Mouse (Mus musculus): Measurements from ENCODE around the gene Hltf. TPM values are rescaled to one million over a fixed set of nuclear protein-coding genes. Genes with fewer than 3 reads are reported as not detected.
"Not testable (repeated sequence)": the region's sequence is repeated elsewhere in the genome, so short reads cannot be mapped to it uniquely, and the experiment has no call there.

The Hltf gene
- 10 to 100 TPM; 22.9 to 26.9 TPM for total RNA-seq (2021)
- long read RNA-seq, experiment 1, full-length matches to known transcripts = 4 of 9 reads
- long read RNA-seq, experiment 1, partial matches to known transcripts = 2 of 9 reads
- long read RNA-seq, experiment 1, other reads (novel, unspliced or antisense) = 3 of 9 reads
- long read RNA-seq, experiment 2, full-length matches to known transcripts = 9 of 20 reads
- long read RNA-seq, experiment 2, partial matches to known transcripts = 0 of 20 reads
- long read RNA-seq, experiment 2, other reads (novel, unspliced or antisense) = 11 of 20 reads

- Histone ChIP-seq H3K27ac (peak within 1 kb of the TSS; percentile 89), H3K4me3 (peak within 1 kb of the TSS; percentile 96)
- DNase-seq (ENCODE audit: low spot score in 2 of 2) = peak; percentile 93 to 95
- peak; percentile 17; the same call in 1 of the 2 replicates for TF ChIP-seq CTCF (conservative IDR thresholded peaks at IDR 0.05)
Observed at GRCm38 (mm10) chr3:20057306-20058196, at the start of gene Hltf. Gene Hltf, plus strand, starts transcription at chr3:20057811.

GRCm38 (mm10) chr3:20010464-20010863, 47.1 kb upstream of the Hltf start:
- H3K4me3 ChIP-seq = no peak overlapping the region
- H3K27ac ChIP-seq = no peak overlapping the region
- no peak for TF ChIP-seq CTCF (conservative IDR thresholded peaks at IDR 0.05)
- DNase-seq (ENCODE audit: low spot score in 2 of 2) = no peak

- not testable (repeated sequence) for H3K4me3 ChIP-seq; H3K27ac ChIP-seq; DNase-seq (ENCODE audit: low spot score in 2 of 2)
Observed at GRCm38 (mm10) chr3:20010905-20011304, 46.7 kb upstream of the Hltf start.

- TF ChIP-seq CTCF (conservative IDR thresholded peaks at IDR 0.05) = no peak
- Histone ChIP-seq H3K4me3 (no peak overlapping the region), H3K27ac (no peak overlapping the region)
- no peak for DNase-seq (ENCODE audit: low spot score in 2 of 2)
Observed at GRCm38 (mm10) chr3:20014454-20014853, 43.2 kb upstream of the Hltf start.

- no peak for DNase-seq (ENCODE audit: low spot score in 2 of 2)
- Histone ChIP-seq H3K27ac (no peak overlapping the region), H3K4me3 (no peak overlapping the region)
- TF ChIP-seq CTCF (conservative IDR thresholded peaks at IDR 0.05) = no peak
Observed at GRCm38 (mm10) chr3:20018076-20018475, 39.5 kb upstream of the Hltf start.

GRCm38 (mm10) chr3:20023832-20024231, 33.8 kb upstream of the Hltf start:
- H3K4me3 ChIP-seq = no peak overlapping the region
- no peak overlapping the region for H3K27ac ChIP-seq
- no peak for TF ChIP-seq CTCF (conservative IDR thresholded peaks at IDR 0.05)
- DNase-seq (ENCODE audit: low spot score in 2 of 2) = no peak

GRCm38 (mm10) chr3:20026481-20026880, 31.1 kb upstream of the Hltf start:
- no peak for TF ChIP-seq CTCF (conservative IDR thresholded peaks at IDR 0.05)
- Histone ChIP-seq H3K27ac (no peak overlapping the region), H3K4me3 (no peak overlapping the region)
- no peak for DNase-seq (ENCODE audit: low spot score in 2 of 2)

GRCm38 (mm10) chr3:20026996-20027689, 30.5 kb upstream of the Hltf start:
- DNase-seq (ENCODE audit: low spot score in 2 of 2) = no peak
- Histone ChIP-seq H3K4me3 (no peak overlapping the region), H3K27ac (no peak overlapping the region)
- TF ChIP-seq CTCF (conservative IDR thresholded peaks at IDR 0.05) = no peak

GRCm38 (mm10) chr3:20027788-20028187, 29.8 kb upstream of the Hltf start:
- no peak for DNase-seq (ENCODE audit: low spot score in 2 of 2)
- no peak overlapping the region for H3K4me3 ChIP-seq
- H3K27ac ChIP-seq = peak overlapping the region; percentile 25; the same call in 1 of the 2 replicates
- TF ChIP-seq CTCF (conservative IDR thresholded peaks at IDR 0.05) = no peak

- DNase-seq (ENCODE audit: low spot score in 2 of 2) = no peak
- Histone ChIP-seq H3K27ac (no peak overlapping the region), H3K4me3 (no peak overlapping the region)
- no peak for TF ChIP-seq CTCF (conservative IDR thresholded peaks at IDR 0.05)
Observed at GRCm38 (mm10) chr3:20028640-20029039, 29.0 kb upstream of the Hltf start.

GRCm38 (mm10) chr3:20030807-20031206, 26.8 kb upstream of the Hltf start:
- H3K27ac ChIP-seq = no peak overlapping the region
- TF ChIP-seq CTCF (conservative IDR thresholded peaks at IDR 0.05) = no peak

GRCm38 (mm10) chr3:20033761-20034718, 23.6 kb upstream of the Hltf start:
- no peak for DNase-seq (ENCODE audit: low spot score in 2 of 2)
- TF ChIP-seq CTCF (conservative IDR thresholded peaks at IDR 0.05) = no peak
- peak overlapping the region; percentile 96; the same call in 1 of the 2 replicates for H3K27ac ChIP-seq
- peak overlapping the region; percentile 98 for H3K4me3 ChIP-seq

More at GRCm38 (mm10) chr3:20030807-20031206, 26.8 kb upstream of the Hltf start:
- no peak overlapping the region for H3K4me3 ChIP-seq
- no peak for DNase-seq (ENCODE audit: low spot score in 2 of 2)
